8 mouse cellular contexts compared by ENCODE assay signal in the genomic region with DNA sequence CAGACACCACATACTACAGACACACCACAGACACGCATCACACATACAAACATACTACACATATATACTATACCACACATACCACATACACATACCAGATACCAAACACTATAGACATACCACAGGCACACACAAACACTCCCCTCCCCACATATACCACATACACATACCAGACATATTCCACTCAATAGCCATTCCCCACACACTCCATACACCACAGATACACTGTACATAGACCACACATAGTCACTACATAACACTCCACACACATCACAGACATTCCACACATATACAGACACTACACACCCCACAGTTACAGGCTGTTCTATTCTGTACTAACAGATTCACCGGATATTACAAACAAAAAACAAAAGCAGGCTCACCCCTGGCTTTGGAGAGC. TPM values are rescaled to one million over a fixed set of nuclear protein-coding genes. Genes with fewer than 3 reads are reported as not detected.
DNase-seq lines count a peak whose midpoint lies in the region; ATAC-seq and TF ChIP-seq lines count a peak whose summit lies in the region.

No protein-coding gene starts in this region.

- no peak for TF ChIP-seq CTCF in kidney, adult 2 months (conservative IDR thresholded peaks at IDR 0.05; ENCODE audit: insufficient read depth, insufficient read length, low read depth, low read length)

- no peaks in the 10 kb centered on the region for H3K36me3 ChIP-seq in kidney, embryonic 14.5 days (ENCODE audit: control insufficient read depth, insufficient read depth, low read length)
- H3K36me3 ChIP-seq in kidney, adult 2 months (ENCODE audit: control insufficient read depth, insufficient read depth, low read length) = no peaks in the 10 kb centered on the region
- H3K36me3 ChIP-seq in embryonic facial prominence, embryonic 12.5 days = no peaks in the 10 kb centered on the region
- no peaks in the 10 kb centered on the region for H3K36me3 ChIP-seq in hindbrain, embryonic 13.5 days
- H3K36me3 ChIP-seq in midbrain, embryonic 16.5 days (ENCODE audit: control insufficient read depth, insufficient read depth, low read length) = no peaks in the 10 kb centered on the region

- H3K4me2 ChIP-seq in kidney, embryonic 14.5 days (replicated peaks; ENCODE audit: low read depth, low read length) = peak overlapping the region; percentile 87
- peak overlapping the region; percentile 38 for H3K4me2 ChIP-seq in embryonic facial prominence, embryonic 12.5 days (replicated peaks)
- peak overlapping the region; percentile 80 for H3K4me2 ChIP-seq in hindbrain, embryonic 13.5 days
- H3K4me2 ChIP-seq in midbrain, embryonic 16.5 days (ENCODE audit: low read length) = peak overlapping the region; percentile 68

- no peak for ATAC-seq in kidney, embryonic 14.5 days (ENCODE audit: low FRiP score, low TSS enrichment)
- no peak for ATAC-seq in embryonic facial prominence, embryonic 12.5 days (ENCODE audit: insufficient number of reproducible peaks, insufficient read depth, low FRiP score, low TSS enrichment)
- ATAC-seq in hindbrain, embryonic 13.5 days (ENCODE audit: low FRiP score) = no peak
- no peak for ATAC-seq in midbrain, embryonic 16.5 days

- H3K9me3 ChIP-seq in kidney, embryonic 14.5 days (ENCODE audit: control insufficient read depth, low read length) = no peaks in the 10 kb centered on the region
- H3K9me3 ChIP-seq in embryonic facial prominence, embryonic 12.5 days = no peaks in the 10 kb centered on the region
- no peaks in the 10 kb centered on the region for H3K9me3 ChIP-seq in hindbrain, embryonic 13.5 days
- H3K9me3 ChIP-seq in midbrain, embryonic 16.5 days (replicated peaks; ENCODE audit: control insufficient read depth, low read length, poor library complexity, severe bottlenecking) = no peaks in the 10 kb centered on the region

- TF ChIP-seq POLR2A in kidney, adult 2 months (IDR thresholded peaks at IDR 0.05; ENCODE audit: low read depth, low read length) = no peak

- H3K27ac ChIP-seq in kidney, embryonic 14.5 days (ENCODE audit: low read depth, low read length) = no peak overlapping the region
- H3K27ac ChIP-seq in kidney, adult 2 months (ENCODE audit: insufficient read depth, low read depth, low read length) = no peak overlapping the region
- H3K27ac ChIP-seq in embryonic facial prominence, embryonic 12.5 days = no peak overlapping the region
- H3K27ac ChIP-seq in hindbrain, embryonic 13.5 days = peak overlapping the region; percentile 20; the same call in 1 of the 2 replicates
- 0 out of 2 replicates have a peak overlapping the region, but pooled peaks have one; percentile 50 for H3K27ac ChIP-seq in midbrain, embryonic 16.5 days (ENCODE audit: low read length)

- peaks cover 10% of the 10 kb centered on the region; the same call in 1 of the 2 replicates for H3K4me1 ChIP-seq in kidney, embryonic 14.5 days (ENCODE audit: control insufficient read depth, insufficient read depth, low read length)
- H3K4me1 ChIP-seq in kidney, adult 2 months (ENCODE audit: control insufficient read depth, insufficient read depth, low read length) = peaks cover 15% of the 10 kb centered on the region; the same call in 1 of the 2 replicates
- H3K4me1 ChIP-seq in embryonic facial prominence, embryonic 12.5 days = peaks cover 12% of the 10 kb centered on the region
- peaks cover 39% of the 10 kb centered on the region for H3K4me1 ChIP-seq in hindbrain, embryonic 13.5 days (replicated peaks)
- H3K4me1 ChIP-seq in midbrain, embryonic 16.5 days (ENCODE audit: control insufficient read depth, insufficient read depth, low read length) = peaks cover 44% of the 10 kb centered on the region

- 79% methylated on average over 2 of the region's 2 CpGs for WGBS in kidney, embryonic 14.5 days
- 44% methylated on average over 2 of the region's 2 CpGs for WGBS in kidney, adult 2 months
- WGBS in embryonic facial prominence, embryonic 12.5 days = 65% methylated on average over 2 of the region's 2 CpGs
- WGBS in hindbrain, embryonic 13.5 days = 77% methylated on average over 2 of the region's 2 CpGs
- WGBS in midbrain, embryonic 16.5 days = 74% methylated on average over 2 of the region's 2 CpGs

- no peak for DNase-seq in kidney, adult 2 months
- DNase-seq in urinary bladder, postnatal 36 days (ENCODE audit: low spot score in 2 of 2) = no peak
- DNase-seq in yolk sac, embryonic 10.5 days (ENCODE audit: low spot score) = no peak
- DNase-seq in frontal cortex, postnatal 10 days (ENCODE audit: low spot score in 2 of 2) = no peak

- H3K4me3 ChIP-seq in kidney, embryonic 14.5 days (ENCODE audit: low read length) = peak overlapping the region; percentile 28; the same call in 1 of the 2 replicates
- no peak overlapping the region for H3K4me3 ChIP-seq in kidney, adult 2 months (ENCODE audit: insufficient read depth, low read depth, low read length)
- H3K4me3 ChIP-seq in embryonic facial prominence, embryonic 12.5 days = peak overlapping the region; percentile 6; the same call in 1 of the 2 replicates
- H3K4me3 ChIP-seq in hindbrain, embryonic 13.5 days = peak overlapping the region; percentile 99
- peak overlapping the region; percentile 48 for H3K4me3 ChIP-seq in midbrain, embryonic 16.5 days (ENCODE audit: low read depth, low read length)

- H3K9ac ChIP-seq in kidney, embryonic 14.5 days (ENCODE audit: low read depth, low read length) = no peak overlapping the region; the same call in 1 of the 2 replicates
- H3K9ac ChIP-seq in embryonic facial prominence, embryonic 12.5 days = no peak overlapping the region
- H3K9ac ChIP-seq in hindbrain, embryonic 13.5 days = peak overlapping the region; percentile 75
- H3K9ac ChIP-seq in midbrain, embryonic 16.5 days (ENCODE audit: low read depth, low read length) = peak overlapping the region; percentile 52

- H3K27me3 ChIP-seq in kidney, embryonic 14.5 days (ENCODE audit: control insufficient read depth, insufficient read depth, low read length) = no peaks in the 10 kb centered on the region
- no peaks in the 10 kb centered on the region for H3K27me3 ChIP-seq in kidney, adult 2 months (replicated peaks; ENCODE audit: control insufficient read depth, insufficient read depth, low read length)
- H3K27me3 ChIP-seq in embryonic facial prominence, embryonic 12.5 days = no peaks in the 10 kb centered on the region
- H3K27me3 ChIP-seq in hindbrain, embryonic 13.5 days = peaks cover 3% of the 10 kb centered on the region; the same call in 1 of the 2 replicates
- H3K27me3 ChIP-seq in midbrain, embryonic 16.5 days (ENCODE audit: control insufficient read depth, insufficient read depth, low read depth, low read length) = no peaks in the 10 kb centered on the region

RNA-seq across cellular contexts. Expression of a gene that starts 2.3 kb away (rescaled TPM):
- 103 and 129 TPM in 2 replicates for polyA plus RNA-seq in kidney, embryonic 14.5 days (2014; fragmentation: Nextera tagmentation; extraction: Ambion mirVana)
- 118 and 140 TPM in 2 replicates for polyA plus RNA-seq in kidney, adult 2 months (2012; rRNA removed)
- polyA plus RNA-seq in embryonic facial prominence, embryonic 12.5 days (2016; fragmentation: Nextera tagmentation; extraction: Ambion mirVana) = 82.6 and 83.7 TPM in 2 replicates
- 154 and 156 TPM in 2 replicates for polyA plus RNA-seq in hindbrain, embryonic 13.5 days (2015; fragmentation: Nextera tagmentation; extraction: Ambion mirVana)
- 185 TPM in 2 replicates for polyA plus RNA-seq in midbrain, embryonic 16.5 days (2015; fragmentation: Nextera tagmentation; extraction: Ambion mirVana)

Comparison
In these comparisons a context has a peak if more than half of its experiments do, and no peak if none do; other contexts are left out.
1. H3K27ac ChIP-seq: peak in hindbrain, embryonic 13.5 days (single experiment) and midbrain, embryonic 16.5 days (single experiment); none in kidney, embryonic 14.5 days (single experiment), kidney, adult 2 months (single experiment) and embryonic facial prominence, embryonic 12.5 days (single experiment).
2. H3K9ac ChIP-seq: peak in hindbrain, embryonic 13.5 days (single experiment) and midbrain, embryonic 16.5 days (single experiment); none in kidney, embryonic 14.5 days (single experiment) and embryonic facial prominence, embryonic 12.5 days (single experiment).
3. Peak in every context shown above with its lines, with median percentiles within 50 percentile points of each other: H3K4me2 ChIP-seq.